Mouse (Mus musculus) adipocyte (in vitro differentiated cells): ENCODE data around the gene Unc13d.
A peak's percentile ranks its signal among the peaks of the same experiment; 100 is the strongest.
"Not testable (repeated sequence)": the region's sequence is repeated elsewhere in the genome, so short reads cannot be mapped to it uniquely, and the experiment has no call there.

Experiments
- DNase-seq: peaks from one replicate; pipeline ENCODE4 v3.0.0-alpha.2; 2016; ENCODE audit warnings: low spot score

Unc13d gene

GRCm38 (mm10) chr11:116021328-116022220, 56.2 kb downstream of the Unc13d start:
- peak; percentile 77 for DNase-seq

DNA sequence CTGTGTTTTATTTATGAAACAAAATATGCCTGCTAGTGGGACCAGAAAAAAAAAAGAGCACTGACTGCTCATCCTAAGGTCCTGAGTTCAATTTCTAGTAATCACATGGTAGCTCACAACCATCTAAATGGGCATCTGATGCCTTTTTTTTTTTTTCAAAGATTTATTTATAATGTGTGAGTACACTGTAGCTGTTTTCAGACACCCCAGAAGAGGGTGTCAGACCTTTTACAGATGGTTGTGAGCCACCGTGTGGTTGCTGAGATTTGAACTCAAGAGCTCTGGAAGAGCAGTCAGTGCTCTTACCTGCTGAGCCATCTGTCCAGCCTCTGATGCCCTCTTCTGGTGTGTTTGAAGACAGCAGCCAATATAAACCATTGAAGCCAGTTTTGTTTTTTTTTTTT, 57.2 kb downstream of the Unc13d start:
- peak; percentile 81 for DNase-seq

DNA sequence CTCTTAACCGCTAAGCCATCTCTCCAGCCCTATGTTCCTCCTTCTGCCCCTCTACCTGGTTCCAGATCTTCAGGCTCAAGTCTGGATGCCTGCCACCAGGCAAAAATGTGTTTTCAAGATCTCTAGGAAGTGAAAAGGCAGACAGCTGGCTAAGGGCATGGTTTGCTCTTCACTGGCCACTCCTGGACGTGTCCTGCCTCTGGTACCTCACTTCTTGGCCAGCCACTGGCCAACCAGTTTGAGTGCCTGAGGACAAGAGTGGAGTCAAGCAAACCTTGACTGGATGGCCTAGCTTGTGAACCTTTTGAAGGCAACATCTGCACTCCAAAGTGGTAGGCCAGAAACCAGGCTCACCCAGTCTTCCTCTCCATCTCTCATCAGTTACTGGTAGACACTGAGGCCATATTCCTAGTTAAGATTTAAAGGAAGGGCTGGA, 57.8 kb downstream of the Unc13d start:
- peak; percentile 76 for DNase-seq

DNA sequence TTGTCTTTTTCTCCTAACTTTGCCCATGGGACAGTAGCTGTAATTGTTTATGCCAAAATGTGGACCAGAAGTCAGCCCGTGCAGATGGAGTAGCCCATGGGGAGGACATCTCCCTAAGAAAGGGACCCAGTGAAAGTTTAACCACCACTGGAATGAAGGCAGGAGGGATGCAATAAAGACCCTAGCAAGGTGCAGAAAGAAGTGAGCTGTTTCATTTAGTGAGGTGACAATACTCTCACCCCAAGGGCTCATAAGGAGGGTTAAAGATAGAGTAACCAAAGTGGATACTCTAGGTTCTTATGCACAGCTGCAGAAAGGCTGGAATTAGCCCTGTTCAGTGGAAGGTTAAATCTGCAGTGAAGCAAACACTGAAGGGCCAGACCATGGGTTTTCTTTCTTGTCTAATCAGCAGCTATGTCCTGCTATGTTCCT, 58.4 kb downstream of the Unc13d start:
- DNase-seq = peak; percentile 72

- not testable (repeated sequence) for DNase-seq
These were observed 58.9 kb downstream of the Unc13d start for GRCm38 (mm10) chr11:116018867-116019266.

GRCm38 (mm10) chr11:116018106-116018505, 59.7 kb downstream of the Unc13d start:
- DNase-seq = peak; percentile 65

GRCm38 (mm10) chr11:116014821-116015220, 62.9 kb downstream of the Unc13d start:
- peak; percentile 52 for DNase-seq

DNA sequence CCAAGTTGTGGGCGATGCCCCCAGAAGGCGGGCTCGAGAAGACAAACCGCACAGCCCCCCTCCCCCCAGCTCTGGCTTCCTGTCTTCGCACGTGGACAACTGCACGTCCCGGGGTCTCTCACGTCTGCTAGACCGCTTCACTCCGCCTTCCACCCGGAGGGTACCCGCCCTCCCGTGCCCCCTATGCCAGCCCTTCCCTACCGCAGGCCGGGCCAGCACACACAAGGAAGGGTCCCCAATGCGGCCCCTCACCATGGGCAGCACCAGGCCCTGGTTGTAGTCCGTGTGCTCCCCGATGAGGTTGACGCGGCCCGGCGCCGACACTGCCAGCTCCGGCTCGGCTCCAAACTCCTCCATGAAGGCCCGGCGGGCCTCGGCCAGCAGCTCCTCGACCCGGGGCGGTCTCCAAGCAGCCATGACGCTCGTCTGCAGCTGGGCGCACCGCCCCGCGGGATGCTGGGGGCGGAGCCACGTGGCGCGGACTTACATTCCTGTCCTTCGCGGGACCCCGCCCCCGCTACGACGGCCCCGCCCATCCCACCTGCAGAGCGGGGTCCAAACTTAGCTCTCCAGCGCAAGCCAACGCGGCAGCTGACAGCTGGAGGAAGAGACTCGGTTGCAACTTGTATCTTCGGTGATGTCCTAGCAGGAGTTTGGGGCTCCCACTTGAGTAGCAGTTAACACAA, 65.4 kb downstream of the Unc13d start, which contains the start of gene Galk1:
Gene Galk1 (minus strand): TSS at position 458 of the 686 bp plus-strand sequence.
- DNase-seq = peak; percentile 76
